Mouse (Mus musculus) embryonic facial prominence, embryonic 10.5 days (tissue): ENCODE results near the gene Krtap31-2. TPM values are rescaled to one million over a fixed set of nuclear protein-coding genes. Genes with fewer than 3 reads are reported as not detected.

Experiments
- DNase-seq: peaks from one replicate; pipeline ENCODE4 v3.0.0-alpha.2; 2017; ENCODE audit warnings: low spot score
- H3K27ac ChIP-seq: fragments of 300-500 bp; sonication (generic); replicated peaks from 2 replicates; pipeline ENCODE4 v1.5.1; 2016; ENCODE audit warnings: mild to moderate bottlenecking
- H3K27me3 ChIP-seq: fragments of 300-500 bp; sonication (generic); replicated peaks from 2 replicates; pipeline ENCODE4 v1.6.1; 2016; ENCODE audit warnings: low read depth, mild to moderate bottlenecking; ENCODE audit not compliant: poor library complexity, severe bottlenecking
- H3K36me3 ChIP-seq: fragments of 300-500 bp; sonication (generic); replicated peaks from 2 replicates; pipeline ENCODE4 v1.6.1; 2016; ENCODE audit warnings: mild to moderate bottlenecking, moderate library complexity
- H3K4me1 ChIP-seq: fragments of 300-500 bp; sonication (generic); 2 replicates; pipeline ENCODE4 v1.6.1; 2016
- H3K4me3 ChIP-seq: fragments of 300-500 bp; sonication (generic); 2 replicates; pipeline ENCODE4 v1.5.1; 2016; ENCODE audit warnings: mild to moderate bottlenecking, moderate library complexity
- H3K9me3 ChIP-seq: fragments of 300-500 bp; sonication (generic); 2 replicates; pipeline ENCODE4 v1.6.1; 2016; ENCODE audit warnings: mild to moderate bottlenecking
- WGBS: fragments of 180-500 bp; shearing (Covaris S2); methylation state at CpG from one replicate; pipeline ENCODE4 v1.1.7; 2016; 5-methylcytosine and 5-hydroxymethylcytosine counted together
- polyA plus RNA-seq: library from polyadenylated mRNA; unstranded; fragments of >200 nt; fragmentation: Nextera tagmentation; extraction: Ambion mirVana; gene quantifications from 2 replicates; pipeline ENCODE4 v1.2.1, GENCODE M21; 2016

The Krtap31-2 gene
- not detected in 2 replicates for polyA plus RNA-seq

DNA sequence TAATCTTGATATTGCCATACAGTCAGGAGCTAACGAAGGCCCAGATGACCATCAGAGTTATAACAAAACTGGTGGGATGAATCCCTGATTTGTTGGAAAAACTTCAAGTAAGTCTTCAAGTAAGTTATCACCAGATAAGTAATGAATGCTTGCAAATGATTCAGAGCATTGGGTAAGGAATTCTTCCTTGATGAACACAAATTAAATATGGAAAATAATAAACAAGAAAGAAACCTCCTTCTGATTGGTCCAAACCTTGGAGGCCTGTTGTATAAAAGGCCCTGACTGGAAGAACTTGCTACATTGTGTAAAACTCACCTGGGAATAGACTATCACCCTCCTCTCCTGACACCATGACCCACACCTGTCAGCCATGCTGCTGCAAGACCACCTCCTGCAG lies at the start of gene Krtap31-2:
TSS of gene Krtap31-2 (plus strand) at position 301 of the 400 bp plus-strand sequence.
- Histone ChIP-seq H3K4me3 (no peak within 1 kb of the TSS), H3K27ac (no peak within 1 kb of the TSS), H3K9me3 (no peaks in the 10 kb centered on the region), H3K27me3 (no peaks in the 10 kb centered on the region), H3K4me1 (no peaks in the 10 kb centered on the region), H3K36me3 (no peaks in the 10 kb centered on the region)
- no peak for DNase-seq
- WGBS: 85% methylated on average over 1 of the region's 1 CpGs

- no peak for DNase-seq
- no peak within 1 kb of the TSS for H3K27ac ChIP-seq
- no peak within 1 kb of the TSS for H3K4me3 ChIP-seq
- no peaks in the 10 kb centered on the region for H3K27me3 ChIP-seq
- H3K9me3 ChIP-seq: no peaks in the 10 kb centered on the region
- no peaks in the 10 kb centered on the region for H3K36me3 ChIP-seq
- 88% methylated on average over 2 of the region's 2 CpGs for WGBS
- no peaks in the 10 kb centered on the region for H3K4me1 ChIP-seq
These were observed 28.5 kb upstream of the Krtap31-2 start, which contains the start of gene Krtap31-1 for GRCm38 (mm10) chr11:99907620-99908019. Gene Krtap31-1, plus strand, starts transcription at chr11:99907920.

DNA sequence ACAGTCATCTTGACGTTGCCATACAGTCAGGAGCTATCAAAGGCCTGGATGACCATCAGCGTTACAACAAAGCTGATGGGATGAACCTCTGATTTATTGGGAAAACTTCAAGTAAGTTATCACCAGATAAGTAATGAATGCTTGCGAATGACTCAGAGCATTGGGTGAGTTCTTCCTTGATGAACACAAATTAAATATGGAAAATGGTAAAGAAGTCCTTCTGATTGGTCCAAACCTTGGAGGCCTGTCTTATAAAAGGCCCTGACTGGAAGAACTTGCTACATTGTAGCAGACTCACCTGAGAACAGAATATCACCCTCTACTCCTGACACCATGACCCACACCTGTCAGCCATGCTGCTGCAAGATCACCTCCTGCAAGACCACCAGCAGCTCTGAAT lies 21.6 kb upstream of the Krtap31-2 start, which contains the start of gene Gm11565:
TSS of gene Gm11565 (plus strand) at position 301 of the 400 bp plus-strand sequence.
- no peak for DNase-seq
- H3K9me3 ChIP-seq: no peaks in the 10 kb centered on the region
- no peaks in the 10 kb centered on the region; the same call in 1 of the 2 replicates for H3K27me3 ChIP-seq
- H3K4me1 ChIP-seq: no peaks in the 10 kb centered on the region
- no peak within 1 kb of the TSS for H3K27ac ChIP-seq
- 89% methylated on average over 3 of the region's 3 CpGs for WGBS
- no peak within 1 kb of the TSS for H3K4me3 ChIP-seq
- H3K36me3 ChIP-seq: no peaks in the 10 kb centered on the region

DNA sequence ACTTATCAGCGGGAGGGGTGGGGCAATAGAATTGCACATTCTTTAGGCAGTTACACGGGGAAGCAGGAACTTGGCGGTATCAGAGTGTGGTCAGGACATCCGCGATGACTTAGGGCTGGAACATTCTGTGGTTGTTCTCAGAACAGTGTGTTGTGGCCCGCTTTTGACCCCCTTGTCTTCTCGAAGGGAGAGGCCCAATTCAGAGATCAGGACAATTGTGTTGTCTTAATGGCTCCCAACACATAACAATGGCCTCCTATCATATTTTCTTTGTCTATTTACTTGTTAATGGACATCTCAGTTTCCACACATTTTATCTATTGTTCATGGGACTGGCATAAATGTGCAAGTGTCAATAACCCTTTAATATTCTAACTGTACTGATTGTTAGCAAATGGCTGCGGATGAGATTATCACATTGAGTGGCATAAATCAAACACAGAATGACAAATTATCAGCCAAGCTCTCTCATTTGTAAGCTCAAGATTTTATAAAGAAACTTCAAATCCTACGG lies 1.7 kb downstream of the Krtap31-2 start:
- Histone ChIP-seq H3K27ac (no peak overlapping the region), H3K9me3 (no peaks in the 10 kb centered on the region), H3K4me3 (no peak overlapping the region), H3K27me3 (no peaks in the 10 kb centered on the region), H3K4me1 (no peaks in the 10 kb centered on the region), H3K36me3 (no peaks in the 10 kb centered on the region)
- no peak for DNase-seq
- WGBS: 85% methylated on average over 9 of the region's 9 CpGs

DNA sequence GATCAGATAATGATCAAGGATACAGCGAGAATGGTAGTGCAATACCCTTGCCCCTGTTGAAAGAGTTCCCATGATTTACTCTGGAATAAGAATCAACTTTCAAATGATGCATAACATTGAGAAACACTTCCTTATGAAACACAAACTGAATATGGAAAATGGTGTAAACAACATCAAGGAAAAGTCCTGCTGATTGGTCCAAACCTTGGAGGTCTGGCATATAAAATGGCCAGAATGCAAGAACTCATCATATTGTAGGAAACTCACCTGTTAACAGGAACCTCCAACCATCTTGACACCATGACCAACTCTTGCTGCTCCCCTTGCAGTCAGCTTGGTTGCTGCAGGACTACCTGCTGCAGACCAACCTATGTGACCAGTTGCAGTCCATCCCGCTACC lies 12.1 kb downstream of the Krtap31-2 start, which contains the start of gene Krtap9-5:
TSS of gene Krtap9-5 (plus strand) at position 301 of the 400 bp plus-strand sequence.
- H3K27me3 ChIP-seq: no peaks in the 10 kb centered on the region
- no peaks in the 10 kb centered on the region for H3K36me3 ChIP-seq
- H3K4me3 ChIP-seq: no peak within 1 kb of the TSS
- H3K9me3 ChIP-seq: no peaks in the 10 kb centered on the region; the same call in 1 of the 2 replicates
- no peak for DNase-seq
- no peak within 1 kb of the TSS for H3K27ac ChIP-seq
- 88% methylated on average over 2 of the region's 2 CpGs for WGBS
- no peaks in the 10 kb centered on the region for H3K4me1 ChIP-seq

- 54% methylated on average over 6 of the region's 6 CpGs for WGBS
- H3K4me1 ChIP-seq: no peaks in the 10 kb centered on the region
- H3K27ac ChIP-seq: no peak overlapping the region
- H3K36me3 ChIP-seq: no peaks in the 10 kb centered on the region
- H3K9me3 ChIP-seq: no peaks in the 10 kb centered on the region
- no peak for DNase-seq
- no peaks in the 10 kb centered on the region for H3K27me3 ChIP-seq
- H3K4me3 ChIP-seq: no peak overlapping the region
These were observed 28.1 kb downstream of the Krtap31-2 start for GRCm38 (mm10) chr11:99964213-99964612.

- no peaks in the 10 kb centered on the region for H3K9me3 ChIP-seq
- H3K27ac ChIP-seq: no peak overlapping the region
- WGBS: 74% methylated on average over 2 of the region's 2 CpGs
- no peak for DNase-seq
- no peak overlapping the region for H3K4me3 ChIP-seq
- no peaks in the 10 kb centered on the region for H3K27me3 ChIP-seq
- no peaks in the 10 kb centered on the region for H3K4me1 ChIP-seq
- H3K36me3 ChIP-seq: no peaks in the 10 kb centered on the region
These were observed 29.9 kb downstream of the Krtap31-2 start for GRCm38 (mm10) chr11:99965961-99966360.

DNA sequence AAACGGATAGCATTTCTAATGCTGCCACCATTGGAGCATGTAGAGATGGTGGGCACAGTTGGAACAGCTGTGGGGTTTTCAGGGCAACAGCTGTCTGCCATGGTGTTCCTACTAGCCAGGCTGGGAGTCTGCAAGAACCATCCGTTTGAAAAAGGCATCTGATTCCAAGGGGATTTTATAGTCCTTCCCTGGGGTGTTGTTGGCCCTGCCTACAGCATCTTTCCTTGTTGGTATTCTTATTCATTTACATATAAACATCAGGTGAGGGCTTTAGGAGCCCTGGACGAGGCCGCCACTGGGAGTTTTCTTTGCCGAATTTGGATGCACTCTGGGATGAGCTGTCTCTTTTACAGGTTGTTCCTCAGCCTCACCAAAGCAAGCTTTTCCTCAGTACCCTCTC lies 42.9 kb downstream of the Krtap31-2 start, which contains the start of gene Krtap29-1:
TSS of gene Krtap29-1 (minus strand) at position 101 of the 400 bp plus-strand sequence.
- no peak within 1 kb of the TSS for H3K27ac ChIP-seq
- H3K9me3 ChIP-seq: no peaks in the 10 kb centered on the region
- H3K4me3 ChIP-seq: no peak within 1 kb of the TSS
- no peaks in the 10 kb centered on the region for H3K27me3 ChIP-seq
- 81% methylated on average over 5 of the region's 5 CpGs for WGBS
- no peaks in the 10 kb centered on the region for H3K36me3 ChIP-seq
- H3K4me1 ChIP-seq: no peaks in the 10 kb centered on the region
- DNase-seq: no peak

GRCm38 (mm10) chr11:99982731-99983130 lies 46.6 kb downstream of the Krtap31-2 start:
- H3K27ac ChIP-seq: no peak overlapping the region
- H3K4me1 ChIP-seq: no peaks in the 10 kb centered on the region
- H3K4me3 ChIP-seq: no peak overlapping the region
- DNase-seq: no peak
- 90% methylated on average over 9 of the region's 9 CpGs for WGBS
- H3K27me3 ChIP-seq: no peaks in the 10 kb centered on the region
- H3K36me3 ChIP-seq: no peaks in the 10 kb centered on the region
- H3K9me3 ChIP-seq: no peaks in the 10 kb centered on the region

DNA sequence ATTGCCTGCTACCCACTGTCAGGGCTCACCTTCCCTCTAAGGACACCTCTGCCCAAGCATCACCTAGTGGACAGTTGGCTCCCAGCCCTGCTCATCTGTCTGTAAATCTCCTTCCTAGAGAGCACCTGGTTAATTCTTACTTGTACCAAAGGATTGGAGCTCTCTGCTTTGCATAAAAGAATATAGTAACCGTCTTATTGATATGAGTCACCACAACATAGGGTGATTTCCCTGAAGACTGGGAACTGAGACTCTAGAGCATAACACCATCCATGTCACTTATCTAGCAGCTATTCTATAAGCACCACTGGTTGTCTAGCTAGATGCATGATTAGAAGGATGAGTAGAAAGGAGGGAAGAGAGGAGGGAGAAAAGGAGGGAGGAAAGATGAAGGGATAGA lies 47.4 kb downstream of the Krtap31-2 start:
- no peak overlapping the region for H3K27ac ChIP-seq
- no peaks in the 10 kb centered on the region for H3K9me3 ChIP-seq
- H3K36me3 ChIP-seq: no peaks in the 10 kb centered on the region
- no peak overlapping the region for H3K4me3 ChIP-seq
- DNase-seq: no peak
- no peaks in the 10 kb centered on the region for H3K27me3 ChIP-seq
- no peaks in the 10 kb centered on the region for H3K4me1 ChIP-seq
- 86% methylated on average over 1 of the region's 1 CpGs for WGBS

DNA sequence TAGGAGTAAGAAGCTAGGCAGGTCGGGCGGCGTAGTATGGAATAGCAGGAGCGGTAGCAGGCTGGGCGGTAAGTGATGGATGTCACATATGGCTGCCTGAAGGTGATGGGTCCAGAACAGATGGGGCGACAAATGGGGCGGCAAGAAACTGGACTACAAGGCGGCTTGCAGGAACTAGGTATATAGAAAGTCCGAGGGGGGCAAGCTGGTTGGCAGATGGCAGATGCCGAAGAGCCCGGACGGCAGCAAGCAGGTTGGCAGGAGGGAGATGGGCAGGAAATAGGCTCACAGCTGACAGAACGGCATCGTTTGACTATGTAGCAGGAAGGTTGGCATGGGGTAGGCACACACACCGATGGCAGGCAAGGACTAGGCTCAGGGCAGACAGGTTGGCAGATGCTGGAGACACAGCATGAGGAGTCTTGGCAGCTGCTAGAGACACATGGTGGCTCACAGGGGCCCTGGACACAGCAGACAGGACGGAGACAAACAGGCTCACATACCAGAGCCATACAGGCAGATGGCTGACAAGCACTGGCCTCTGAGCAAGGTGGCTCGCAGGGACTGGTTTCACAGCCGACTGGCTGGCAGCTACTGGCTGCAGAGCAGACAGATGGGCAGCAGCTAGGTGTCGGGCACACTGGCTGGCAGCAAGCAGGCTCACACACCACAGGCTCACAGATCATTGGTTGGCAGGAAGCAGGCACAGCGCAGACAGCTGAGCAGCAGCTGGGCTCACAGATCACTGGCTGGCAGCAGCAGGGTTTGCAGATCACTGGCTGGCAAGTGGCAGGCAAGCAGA lies 49.4 kb downstream of the Krtap31-2 start:
- Histone ChIP-seq H3K36me3 (no peaks in the 10 kb centered on the region), H3K27ac (no peak overlapping the region), H3K27me3 (no peaks in the 10 kb centered on the region), H3K4me3 (no peak overlapping the region), H3K4me1 (no peaks in the 10 kb centered on the region), H3K9me3 (no peaks in the 10 kb centered on the region)
- DNase-seq: no peak
- WGBS: 90% methylated on average over 20 of the region's 20 CpGs

- H3K27me3 ChIP-seq: no peaks in the 10 kb centered on the region
- H3K9me3 ChIP-seq: no peaks in the 10 kb centered on the region
- H3K36me3 ChIP-seq: no peaks in the 10 kb centered on the region
- H3K27ac ChIP-seq: no peak within 1 kb of the TSS
- no peak for DNase-seq
- H3K4me1 ChIP-seq: no peaks in the 10 kb centered on the region
- H3K4me3 ChIP-seq: no peak within 1 kb of the TSS
- WGBS: 91% methylated on average over 8 of the region's 8 CpGs
These were observed 50.1 kb downstream of the Krtap31-2 start, which contains the start of gene Krtap16-1 for GRCm38 (mm10) chr11:99986180-99986647. Gene Krtap16-1, minus strand, starts transcription at chr11:99986597.
